Mouse (Mus musculus): ENCODE results near the gene Abcb6.

Abcb6 gene

DNA sequence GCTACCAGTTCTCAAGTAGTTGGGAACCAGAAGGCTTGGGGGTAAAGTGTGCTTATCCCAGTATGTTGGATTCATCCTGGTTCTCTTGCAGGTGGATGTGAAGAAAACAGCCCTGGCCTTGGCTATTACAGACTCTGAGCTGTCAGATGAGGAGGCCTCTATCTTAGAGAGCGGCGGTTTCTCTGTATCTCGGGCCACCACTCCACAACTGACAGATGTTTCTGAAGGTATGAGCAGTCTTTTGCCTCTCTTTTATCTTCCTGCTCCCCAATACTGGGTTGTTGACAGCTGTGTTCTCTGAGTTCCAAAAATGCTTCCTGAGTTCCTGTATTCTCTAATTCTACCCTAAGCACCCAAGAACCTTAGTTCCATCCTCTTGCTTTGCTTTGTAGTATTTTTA lies 34.6 kb downstream of the Abcb6 start:
- no peak for DNase-seq (ENCODE audit: low spot score)

DNA sequence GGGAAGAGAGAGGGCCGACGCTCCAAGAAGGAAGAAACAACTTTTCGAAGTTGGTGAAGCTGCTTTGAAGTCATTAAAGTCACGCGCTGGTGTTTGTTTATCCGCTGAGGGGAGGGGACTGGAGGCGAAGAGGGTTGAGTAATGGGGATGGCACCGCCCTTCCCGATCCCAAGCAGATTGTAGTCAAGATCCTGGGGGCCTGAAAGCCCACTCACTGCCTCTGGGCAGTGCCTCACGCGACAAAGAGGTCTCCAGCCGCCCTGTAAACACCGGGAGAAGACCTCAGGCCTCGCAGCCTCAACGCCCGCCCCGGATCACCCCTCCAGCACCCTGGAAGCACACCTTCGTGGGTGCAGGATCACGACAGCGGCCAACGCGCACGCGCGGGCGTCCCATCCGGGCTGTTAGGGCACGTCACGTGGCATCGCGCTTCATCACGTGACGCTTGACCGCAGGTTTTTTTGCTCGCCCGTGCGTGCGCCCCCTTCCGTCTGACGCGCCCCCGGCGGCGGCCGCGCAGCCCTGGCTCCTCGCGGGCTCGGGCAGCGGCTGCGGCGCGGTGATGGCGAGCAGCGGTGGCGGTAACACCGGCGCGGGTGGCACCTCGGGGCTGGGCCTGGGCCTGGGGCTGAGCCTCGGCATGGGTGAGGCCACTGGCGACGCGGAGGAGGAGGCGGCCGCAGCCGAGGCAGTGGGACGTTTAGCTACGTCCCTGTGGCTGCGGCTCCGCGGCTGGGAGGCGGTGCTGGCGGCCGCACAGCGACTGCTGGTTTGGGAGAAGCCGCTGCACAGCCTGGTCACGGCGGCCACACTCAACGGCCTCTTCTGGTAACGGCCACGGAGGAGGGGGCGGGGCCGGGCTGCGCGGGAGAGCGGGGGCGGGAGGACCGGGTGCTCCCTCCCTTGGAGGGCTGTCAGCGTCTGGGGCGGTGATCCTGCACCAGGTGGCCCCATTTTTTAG lies 37.6 kb downstream of the Abcb6 start, which contains the start of the genes Cnppd1 and Retreg2:
Cnppd1 (minus strand) TSS at position 411 of the 961 bp plus-strand sequence.
Retreg2 (plus strand) TSS at position 478 of the 961 bp plus-strand sequence.
- DNase-seq (ENCODE audit: low spot score) = peak; percentile 97

DNA sequence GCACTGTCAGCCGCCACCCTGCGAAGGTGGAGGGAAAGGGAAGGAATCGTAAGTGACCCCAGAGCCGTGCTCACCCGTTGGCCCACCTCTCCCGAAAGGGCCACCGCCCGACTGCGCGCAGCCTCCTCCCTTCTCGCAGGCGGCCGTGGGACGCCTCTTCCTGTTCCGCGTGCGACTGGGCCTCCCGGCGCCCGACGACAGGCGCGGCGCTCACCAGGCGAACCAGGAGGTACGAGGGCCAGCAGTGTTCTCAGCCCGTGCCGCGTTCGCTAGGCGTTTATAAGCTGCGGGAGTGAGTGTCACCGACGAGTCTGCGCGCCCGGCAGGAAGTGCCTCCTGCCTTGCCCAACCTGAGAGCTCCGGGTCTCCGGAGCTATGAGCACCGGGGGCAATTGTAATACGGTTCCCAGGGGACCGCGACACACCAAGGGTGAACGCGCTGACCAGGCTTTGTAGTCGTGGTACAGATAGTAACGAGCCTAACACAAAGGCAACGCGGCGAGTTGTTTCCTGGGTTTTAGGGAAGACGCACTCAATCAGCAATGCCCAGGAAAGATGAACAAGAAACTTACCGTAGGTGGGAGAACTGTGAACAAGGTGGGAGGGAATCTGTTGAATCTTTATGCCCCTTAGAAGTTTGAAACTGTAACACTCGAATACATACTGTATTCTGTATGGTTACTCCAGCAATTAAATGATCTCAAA lies 38.6 kb downstream of the Abcb6 start:
- DNase-seq (ENCODE audit: low spot score) = peak; percentile 66

DNA sequence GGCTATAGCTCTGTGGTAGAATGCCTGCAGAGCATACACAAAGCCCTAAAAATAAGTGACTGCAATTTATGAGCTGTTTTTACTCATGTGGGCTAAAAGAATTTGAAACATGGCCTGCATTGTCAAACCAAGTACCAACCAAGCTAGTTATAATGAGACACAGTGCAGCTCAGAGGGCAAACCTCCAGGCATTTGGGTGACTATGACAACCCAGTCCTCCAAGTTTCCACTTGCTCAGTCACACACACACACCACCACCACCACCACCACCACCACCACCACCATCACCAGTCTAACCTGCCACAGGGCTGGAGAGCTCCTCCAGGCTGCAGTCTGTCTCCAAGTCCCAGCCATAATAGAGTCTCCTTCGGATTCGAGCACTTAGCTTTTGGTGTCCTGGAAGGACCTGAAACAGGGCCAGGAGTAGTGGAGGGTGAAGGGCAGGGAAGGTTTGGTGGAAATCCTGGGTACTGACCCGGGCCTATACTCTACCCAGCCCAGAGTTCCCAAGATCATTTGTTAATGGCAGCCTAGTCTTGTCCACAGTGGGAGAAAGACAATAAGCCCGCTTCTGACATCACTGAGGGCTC lies 39.5 kb downstream of the Abcb6 start:
- peak; percentile 74 for DNase-seq (ENCODE audit: low spot score)

DNA sequence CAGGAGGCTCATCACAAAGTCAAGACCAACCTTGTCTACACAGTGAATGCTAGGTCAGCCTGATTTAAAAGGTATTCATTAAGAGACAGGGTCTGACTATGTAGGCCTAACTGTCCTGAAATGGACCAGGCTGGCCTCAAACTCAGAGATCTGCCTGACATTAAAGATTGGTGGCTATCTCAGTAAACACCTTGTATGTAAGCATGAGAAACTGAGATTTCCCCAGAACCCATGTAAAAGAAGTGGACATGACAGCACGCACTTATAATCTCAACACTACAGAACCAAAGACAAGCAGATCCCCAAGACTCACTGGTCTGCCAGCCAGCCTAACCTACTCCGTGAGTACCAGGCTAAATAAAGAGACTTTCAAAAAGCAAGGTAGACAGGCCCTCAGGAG lies 41.7 kb downstream of the Abcb6 start:
- no peak for DNase-seq (ENCODE audit: low spot score)

DNA sequence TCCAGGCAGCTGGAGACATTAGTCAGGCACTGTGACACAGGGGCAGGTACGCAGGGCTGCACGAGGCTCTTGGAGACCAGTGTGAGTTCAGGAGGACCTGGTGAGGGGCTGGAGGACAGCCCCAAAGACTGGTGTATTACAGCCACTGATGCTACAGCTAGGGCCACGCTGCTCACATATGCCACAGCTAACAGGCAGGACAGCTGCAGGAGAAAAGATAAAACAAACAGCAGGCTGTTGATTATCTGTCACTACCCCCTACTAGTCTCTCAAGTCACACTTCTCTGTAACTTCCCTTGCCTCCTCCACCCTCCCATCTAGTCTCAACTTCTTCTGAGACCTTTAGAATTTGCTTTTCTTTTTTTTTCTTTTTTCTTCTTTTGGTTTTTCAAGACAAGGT lies 43.5 kb downstream of the Abcb6 start:
- DNase-seq (ENCODE audit: low spot score) = no peak

DNA sequence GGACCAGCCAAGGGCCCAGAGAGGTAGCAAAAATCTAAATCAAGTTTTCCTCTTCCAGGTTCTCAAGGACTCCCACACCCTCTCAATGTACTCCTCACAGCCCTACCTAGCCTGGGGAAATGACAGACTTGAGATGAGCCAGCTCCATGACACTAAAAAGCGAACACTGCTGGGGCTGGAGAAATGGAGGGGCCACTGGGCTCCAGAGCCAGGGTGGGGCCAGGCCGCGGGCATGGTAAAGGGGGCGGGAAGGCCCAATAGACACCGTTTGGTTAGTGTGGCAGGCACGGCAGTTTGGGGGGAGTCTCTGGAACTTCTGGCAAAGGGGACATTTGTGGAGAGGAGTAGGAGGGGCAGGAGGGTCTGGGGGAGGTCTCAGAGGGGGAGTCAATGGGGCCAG lies 43.9 kb downstream of the Abcb6 start:
- no peak for DNase-seq (ENCODE audit: low spot score)

DNA sequence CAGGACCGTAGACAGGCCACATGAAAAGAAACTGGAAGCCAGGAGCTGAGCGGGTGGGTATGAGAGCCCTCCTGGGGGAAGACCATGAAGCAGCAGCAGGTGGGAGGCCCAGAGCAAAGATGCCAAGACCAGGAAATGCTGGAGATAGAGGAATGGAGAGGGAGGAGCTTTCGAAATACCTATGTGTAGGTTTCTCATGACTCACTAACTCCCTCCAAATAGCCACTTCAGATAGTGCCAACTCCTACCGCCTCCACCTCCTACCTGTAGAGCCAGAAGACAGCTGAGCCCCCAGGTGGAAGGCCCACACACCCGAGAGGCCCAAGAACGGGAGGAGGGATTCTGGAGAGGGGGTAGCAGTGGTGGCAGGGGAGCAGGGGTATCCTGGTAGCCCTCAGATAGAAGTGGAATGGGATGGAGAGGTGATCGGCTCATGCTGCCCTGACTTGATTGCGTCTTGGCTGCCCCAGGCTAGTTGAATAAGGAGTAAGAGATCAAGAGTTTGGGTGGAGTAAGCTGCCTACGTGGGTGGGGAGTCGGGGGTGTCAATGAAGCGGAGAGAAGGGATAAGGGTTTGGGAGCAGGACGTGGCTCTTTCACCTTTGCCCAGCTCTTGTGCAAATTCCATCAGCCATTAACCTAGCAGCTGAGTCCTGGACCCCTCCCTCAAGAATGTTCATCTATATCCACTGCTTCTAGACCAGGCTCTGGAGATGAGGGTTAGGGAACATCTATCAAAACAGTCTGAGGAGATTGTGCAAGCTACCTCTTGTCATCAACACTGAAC lies 46.6 kb downstream of the Abcb6 start, which contains the start of gene Slc23a3:
Slc23a3 (minus strand) TSS at position 470 of the 787 bp plus-strand sequence.
- DNase-seq (ENCODE audit: low spot score) = no peak

DNA sequence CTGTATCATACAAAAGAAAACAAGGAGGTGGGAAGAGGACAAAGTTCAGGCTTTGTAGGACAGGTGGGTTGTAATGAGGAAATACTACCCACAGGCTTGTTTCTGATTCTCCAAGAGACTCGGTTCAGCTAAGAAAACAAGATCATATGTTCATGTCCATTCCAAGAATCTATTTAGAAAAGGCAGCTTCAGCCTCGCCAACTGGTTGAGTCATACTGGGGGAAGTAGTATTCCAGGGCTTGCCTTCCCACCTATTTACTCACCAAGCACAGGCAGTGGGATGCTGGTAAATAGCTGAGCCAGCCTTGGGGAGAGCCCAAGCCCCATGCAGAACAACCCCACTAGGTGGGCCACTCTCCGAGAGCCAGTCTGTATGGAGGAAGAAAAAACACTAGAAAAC lies 51.6 kb downstream of the Abcb6 start:
- peak; percentile 38 for DNase-seq (ENCODE audit: low spot score)

DNA sequence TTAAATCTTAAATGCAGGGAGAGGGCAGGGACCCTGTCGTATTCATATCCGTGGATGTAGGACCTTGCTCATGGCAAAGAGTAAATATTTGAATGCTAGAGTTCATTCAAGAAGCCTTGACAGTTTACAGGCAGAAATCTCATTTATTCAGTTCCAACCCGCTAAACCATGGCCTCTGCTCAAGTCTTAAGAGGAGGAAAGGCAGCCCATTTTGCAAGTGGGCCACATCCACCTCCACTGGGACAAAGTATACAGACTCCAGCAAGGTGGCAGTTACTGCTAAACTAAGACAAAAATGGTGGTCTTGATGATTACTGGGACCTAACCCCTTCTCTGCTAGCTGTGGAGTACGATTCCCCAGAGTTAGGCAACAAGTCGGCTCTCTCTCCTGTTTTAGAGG lies 54.8 kb downstream of the Abcb6 start:
- DNase-seq (ENCODE audit: low spot score) = no peak

DNA sequence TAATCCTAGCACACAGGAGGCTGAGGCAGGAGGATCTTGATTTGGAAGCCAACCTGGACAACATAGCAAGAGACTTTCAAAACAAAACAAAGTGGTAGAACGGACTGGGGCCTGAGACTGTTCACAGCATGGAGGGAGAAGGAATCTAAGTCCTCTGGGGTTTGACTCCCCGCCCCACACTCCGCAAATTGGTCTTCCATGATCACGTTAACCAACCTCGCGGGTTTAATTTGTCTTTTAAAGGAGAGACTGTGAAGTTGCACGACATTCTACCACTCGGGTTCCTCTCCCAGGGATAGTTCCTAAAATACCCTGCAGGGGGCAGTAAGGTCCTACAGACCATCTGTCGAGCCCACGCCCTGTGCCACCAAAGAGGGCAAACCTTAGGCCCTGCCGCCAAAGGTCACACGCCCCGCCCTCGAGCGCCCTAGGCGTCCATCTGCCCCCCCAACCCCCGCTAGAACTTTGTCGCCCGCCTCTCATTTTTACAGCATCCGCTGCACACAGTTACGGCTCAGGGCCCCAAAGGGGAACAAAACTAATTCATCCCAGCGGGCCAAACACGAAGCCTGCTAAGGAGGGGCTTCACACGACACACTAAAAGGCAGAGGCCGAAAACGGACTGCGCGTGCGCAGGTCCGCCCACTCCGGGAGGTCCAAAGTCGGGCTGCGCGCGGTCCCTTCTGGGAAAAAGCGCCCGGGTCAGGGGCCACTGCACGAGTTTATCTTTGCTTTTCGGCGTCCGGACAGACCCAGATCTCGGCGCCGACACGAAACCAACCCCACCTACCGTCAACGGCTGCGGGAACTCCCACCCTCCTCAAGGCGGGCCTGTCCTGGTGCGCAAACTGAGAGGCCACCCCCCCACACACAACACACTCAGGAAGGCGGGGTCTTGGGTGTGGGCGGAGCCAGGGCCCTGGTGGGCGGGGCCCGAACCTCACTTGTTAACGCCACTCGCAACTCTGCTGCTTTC lies 55.6 kb downstream of the Abcb6 start, which contains the start of gene Nhej1:
Nhej1 (minus strand) TSS at position 855 of the 976 bp plus-strand sequence.
- peak; percentile 98 for DNase-seq (ENCODE audit: low spot score)

DNA sequence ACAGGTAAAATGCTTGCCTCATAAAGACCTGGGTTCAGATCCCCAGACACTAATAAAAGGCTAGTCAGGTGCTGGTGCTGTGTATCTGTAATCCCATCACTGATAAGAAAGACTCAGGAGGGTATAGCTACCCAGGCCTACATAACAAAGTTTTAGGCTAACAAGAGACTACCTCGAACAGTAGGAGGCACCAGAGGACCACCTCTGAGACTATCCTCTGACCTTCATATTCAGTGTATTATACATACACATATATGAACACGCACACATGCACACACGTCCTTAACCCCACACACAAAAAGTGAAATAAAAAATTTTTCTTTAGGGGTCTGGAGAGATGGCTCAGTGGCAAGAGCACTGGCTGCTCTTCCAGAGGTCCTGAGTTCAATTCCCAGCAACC lies 58.0 kb downstream of the Abcb6 start:
- DNase-seq (ENCODE audit: low spot score) = no peak
